Mouse (Mus musculus) heart, embryonic 14.5 days (tissue): ENCODE data around the gene Lexm. TPM values are rescaled to one million over a fixed set of nuclear protein-coding genes. Genes with fewer than 3 reads are reported as not detected.

ENCODE experiments used
- ATAC-seq: fragments of 200-750 bp; cut with Nextera tagmentation; 2 replicates; pipeline ENCODE4 v1.8.0; 2017; ENCODE audit warnings: low read depth, moderate TSS enrichment; ENCODE audit not compliant: insufficient number of reproducible peaks, insufficient read depth, low FRiP score
- H3K27ac ChIP-seq, 2 experiments: fragments of 200-500 bp in 1 of 2; fragments of 300-500 bp in 1 of 2; sonication (generic) in 1 of 2; replicated peaks in 1 of 2; 2 replicates each; pipeline ENCODE4 v1.5.1; 2012 to 2014; ENCODE audit warnings: low read depth in 2 of 2, low read length in 2 of 2, control low read depth in 1 of 2, mild to moderate bottlenecking in 1 of 2, mixed read lengths in 1 of 2; ENCODE audit not compliant: control insufficient read depth in 1 of 2, insufficient read depth in 1 of 2
- H3K27me3 ChIP-seq: fragments of 300-500 bp; sonication (generic); 2 replicates; pipeline ENCODE4 v1.6.1; 2014; ENCODE audit warnings: mild to moderate bottlenecking, low read length, control low read depth; ENCODE audit not compliant: control insufficient read depth, insufficient read depth
- H3K36me3 ChIP-seq: fragments of 300-500 bp; sonication (generic); 2 replicates; pipeline ENCODE4 v1.6.1; 2014; ENCODE audit warnings: mild to moderate bottlenecking, control low read depth, low read length, mixed read lengths; ENCODE audit not compliant: control insufficient read depth, insufficient read depth
- H3K4me1 ChIP-seq, 2 experiments: fragments of 200-500 bp in 1 of 2; fragments of 300-500 bp in 1 of 2; sonication (generic) in 1 of 2; 2 replicates each; pipeline ENCODE4 v1.6.1; 2012 to 2014; ENCODE audit warnings: low read length in 2 of 2, control low read depth in 1 of 2, mixed read lengths in 1 of 2; ENCODE audit not compliant: control insufficient read depth in 2 of 2, insufficient read depth in 2 of 2
- H3K4me2 ChIP-seq: fragments of 300-500 bp; sonication (generic); 2 replicates; pipeline ENCODE4 v1.6.1; 2014; ENCODE audit warnings: mild to moderate bottlenecking, low read length
- H3K4me3 ChIP-seq, 2 experiments: fragments of 200-500 bp in 1 of 2; fragments of 300-500 bp in 1 of 2; sonication (generic) in 1 of 2; 2 replicates each; pipeline ENCODE4 v1.5.1; 2012 to 2014; ENCODE audit warnings: low read length in 2 of 2, mild to moderate bottlenecking in 2 of 2, control low read depth in 1 of 2, low read depth in 1 of 2, moderate library complexity in 1 of 2; ENCODE audit not compliant: control insufficient read depth in 1 of 2, insufficient read depth in 1 of 2
- H3K9ac ChIP-seq: fragments of 300-500 bp; sonication (generic); 2 replicates; pipeline ENCODE4 v1.6.1; 2014; ENCODE audit warnings: mild to moderate bottlenecking, low read length
- H3K9me3 ChIP-seq: fragments of 300-500 bp; sonication (generic); 2 replicates; pipeline ENCODE4 v1.6.1; 2016; ENCODE audit warnings: low read length, control low read depth; ENCODE audit not compliant: control insufficient read depth
- WGBS: fragments of 180-500 bp; shearing (Covaris S2); extraction: QIAGEN DNeasy Blood & Tissue Kit; methylation state at CpG from one replicate; pipeline ENCODE4 v1.1.7; 2014; 5-methylcytosine and 5-hydroxymethylcytosine counted together
- polyA plus RNA-seq: library from polyadenylated mRNA; unstranded; fragments of >200 nt; fragmentation: Nextera tagmentation; extraction: Ambion mirVana; gene quantifications from 2 replicates; pipeline ENCODE4 v1.2.1, GENCODE M21; 2014

Lexm gene
- polyA plus RNA-seq, 1 experiment from 2014 or later = not detected

DNA sequence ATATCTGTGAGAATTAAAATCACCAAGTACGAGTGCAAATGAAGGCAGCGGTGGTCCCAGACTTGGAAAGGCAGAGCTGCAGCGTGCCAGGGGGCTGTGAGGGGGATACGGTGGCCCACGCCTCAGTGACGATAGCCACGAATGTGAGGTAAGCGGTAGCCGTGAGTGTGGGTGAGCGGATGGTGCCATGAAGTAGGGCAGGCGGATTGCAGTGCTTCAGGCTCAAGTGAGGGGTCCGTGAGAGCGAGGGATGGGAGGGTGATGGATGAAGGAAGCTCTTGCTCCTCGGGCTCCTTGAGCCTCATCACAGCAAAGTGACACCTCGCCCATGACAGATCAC, 35.2 kb downstream of the Lexm start:
- H3K27ac ChIP-seq = peak overlapping the region in 1 of 2 experiments; percentile 29; a peak in 2 of 4 replicates
- H3K4me3 ChIP-seq = peak overlapping the region in 1 of 2 experiments; percentile 11; a peak in 1 of 4 replicates
- H3K4me2 ChIP-seq = peak overlapping the region; percentile 55
- WGBS = 26% methylated on average over 15 of the region's 15 CpGs
- H3K4me1 ChIP-seq = peaks cover 20 to 26% of the 10 kb centered on the region in 2 experiments
- H3K27me3 ChIP-seq = no peaks in the 10 kb centered on the region
- H3K36me3 ChIP-seq = peaks cover 48% of the 10 kb centered on the region
- no peak; the same call in 1 of the 2 replicates for ATAC-seq
- H3K9me3 ChIP-seq = no peaks in the 10 kb centered on the region
- no peak overlapping the region for H3K9ac ChIP-seq

GRCm38 (mm10) chr4:106581176-106581864, 35.7 kb downstream of the Lexm start:
- H3K4me3 ChIP-seq = peak overlapping the region in 1 of 2 experiments; percentile 11; a peak in 1 of 4 replicates

GRCm38 (mm10) chr4:106577511-106577910, 39.5 kb downstream of the Lexm start:
- WGBS = 75% methylated on average over 7 of the region's 7 CpGs

More at GRCm38 (mm10) chr4:106581176-106581864, 35.7 kb downstream of the Lexm start:
- Histone ChIP-seq H3K9ac (no peak overlapping the region), H3K36me3 (peaks cover 48% of the 10 kb centered on the region), H3K27ac (peak overlapping the region; percentile 29 to 76), H3K9me3 (no peaks in the 10 kb centered on the region), H3K4me1 (peaks cover 20 to 27% of the 10 kb centered on the region in 2 experiments), H3K27me3 (no peaks in the 10 kb centered on the region), H3K4me2 (peak overlapping the region; percentile 55)
- ATAC-seq = no peak
- 26% methylated on average over 14 of the region's 14 CpGs for WGBS

DNA sequence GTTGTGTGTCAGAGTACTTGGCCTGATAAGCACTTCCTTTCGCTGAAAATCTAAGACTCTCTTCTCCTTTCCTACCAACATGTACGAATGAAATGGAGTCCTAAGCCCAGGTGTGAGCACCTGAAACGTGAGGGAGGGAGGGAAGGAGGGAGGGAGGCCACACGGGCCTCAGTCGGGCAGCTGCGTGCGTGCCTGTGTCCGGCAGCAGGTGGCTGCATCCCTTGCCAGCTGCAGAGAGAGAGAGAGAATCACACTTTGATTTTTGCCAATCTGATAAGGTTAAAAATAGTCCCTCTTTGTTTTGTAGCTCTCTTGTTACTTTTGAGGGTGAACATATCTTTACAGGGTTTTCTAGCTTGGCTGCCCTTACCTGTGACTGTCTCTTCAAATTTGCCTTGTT, 42.0 kb downstream of the Lexm start:
- ATAC-seq = no peak
- Histone ChIP-seq H3K9ac (no peak overlapping the region), H3K36me3 (peaks cover 66% of the 10 kb centered on the region), H3K9me3 (no peaks in the 10 kb centered on the region), H3K4me3 (no peak overlapping the region), H3K27ac (no peak overlapping the region), H3K27me3 (no peaks in the 10 kb centered on the region), H3K4me2 (no peak overlapping the region), H3K4me1 (peaks cover 5 to 6% of the 10 kb centered on the region in 2 experiments; a peak in 3 of 4 replicates)
- WGBS = 69% methylated on average over 8 of the region's 8 CpGs

More at GRCm38 (mm10) chr4:106577511-106577910, 39.5 kb downstream of the Lexm start:
- Histone ChIP-seq H3K27ac (no peak overlapping the region), H3K4me1 (peaks cover 22 to 31% of the 10 kb centered on the region in 2 experiments), H3K4me3 (no peak overlapping the region), H3K27me3 (no peaks in the 10 kb centered on the region), H3K4me2 (no peak overlapping the region), H3K9me3 (no peaks in the 10 kb centered on the region), H3K36me3 (peaks cover 54% of the 10 kb centered on the region), H3K9ac (no peak overlapping the region)
- ATAC-seq = no peak

DNA sequence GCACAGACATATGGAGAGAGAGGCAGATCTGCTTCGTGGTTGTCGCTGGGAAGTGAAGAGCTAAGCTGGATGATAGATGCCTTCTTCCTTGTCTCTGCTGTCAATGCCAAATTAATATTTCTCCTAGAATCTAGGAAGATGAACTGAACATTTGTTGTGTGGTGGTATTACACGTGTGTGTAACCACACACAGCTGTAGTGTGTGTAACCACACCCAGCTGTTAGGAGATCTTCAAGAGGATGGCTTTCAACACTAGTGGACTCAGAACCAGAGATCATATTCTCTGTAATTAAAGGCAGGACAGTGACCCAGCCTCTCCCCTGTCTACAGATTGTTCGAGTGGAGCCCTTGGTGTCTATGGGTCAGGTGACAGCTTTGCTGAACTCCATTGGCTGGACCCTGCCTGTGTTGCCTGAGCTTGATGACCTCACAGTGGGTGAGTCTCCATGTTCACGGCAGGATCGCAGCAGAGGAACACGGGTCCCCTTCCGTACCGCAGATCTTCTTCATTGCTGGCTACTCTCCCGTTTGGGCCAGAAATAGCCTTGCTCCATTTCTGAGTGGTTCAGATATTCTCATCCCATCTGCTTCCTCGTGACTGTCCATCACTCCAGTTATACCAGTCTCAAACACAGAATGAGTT, 45.8 kb downstream of the Lexm start:
- Histone ChIP-seq H3K27ac (no peak overlapping the region), H3K4me1 (peaks cover 5% of the 10 kb centered on the region in 2 experiments; a peak in 3 of 4 replicates), H3K9ac (no peak overlapping the region), H3K4me2 (no peak overlapping the region), H3K27me3 (no peaks in the 10 kb centered on the region), H3K36me3 (peaks cover 61% of the 10 kb centered on the region), H3K4me3 (no peak overlapping the region), H3K9me3 (no peaks in the 10 kb centered on the region)
- 77% methylated on average over 11 of the region's 11 CpGs for WGBS
- ATAC-seq = no peak; the same call in 1 of the 2 replicates

- Histone ChIP-seq H3K4me1 (no peaks in the 10 kb centered on the region), H3K36me3 (peaks cover 71% of the 10 kb centered on the region), H3K27ac (no peak overlapping the region), H3K9me3 (no peaks in the 10 kb centered on the region), H3K9ac (no peak overlapping the region), H3K27me3 (no peaks in the 10 kb centered on the region), H3K4me2 (no peak overlapping the region), H3K4me3 (no peak overlapping the region)
- WGBS = 94% methylated on average over 4 of the region's 4 CpGs
- ATAC-seq = no peak
Measured at GRCm38 (mm10) chr4:106569680-106570079, 47.4 kb downstream of the Lexm start.

DNA sequence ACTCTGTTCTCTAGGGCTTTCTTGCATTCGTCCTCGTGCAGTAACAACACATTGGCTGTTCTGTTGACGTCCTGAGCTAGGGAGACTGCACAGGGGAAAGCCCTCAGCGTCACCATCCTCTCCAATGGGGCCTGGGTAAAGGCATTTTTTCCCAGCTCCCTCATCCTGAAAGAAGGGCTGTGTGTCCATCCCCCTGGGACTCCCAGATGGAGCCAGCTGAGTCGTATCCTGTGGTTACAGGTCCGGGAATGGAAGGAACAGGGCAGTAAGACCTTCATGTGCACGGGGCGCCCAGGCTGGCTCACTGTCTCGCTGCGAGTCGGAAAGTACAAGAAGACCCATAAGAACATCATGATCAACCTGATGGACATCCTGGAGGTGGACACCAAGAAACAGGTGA, 52.9 kb downstream of the Lexm start:
- no peaks in the 10 kb centered on the region for H3K9me3 ChIP-seq
- no peak overlapping the region for H3K9ac ChIP-seq
- no peak overlapping the region for H3K4me2 ChIP-seq
- H3K4me3 ChIP-seq = no peak overlapping the region
- H3K27me3 ChIP-seq = no peaks in the 10 kb centered on the region
- no peak for ATAC-seq
- H3K4me1 ChIP-seq = peaks cover 8 to 25% of the 10 kb centered on the region in 2 experiments; a peak in 3 of 4 replicates
- no peak overlapping the region for H3K27ac ChIP-seq
- WGBS = 87% methylated on average over 11 of the region's 11 CpGs
- peaks cover 41% of the 10 kb centered on the region for H3K36me3 ChIP-seq
